Mouse (Mus musculus): Measurements from ENCODE around the gene Gm20388.

- TF ChIP-seq CTCF (IDR thresholded peaks at IDR 0.05; ENCODE audit: low read depth) (no peak), EP300 (optimal IDR thresholded peaks at IDR 0.05) (no peak)
These were observed 2057.9 kb downstream of the Gm20388 start for GRCm38 (mm10) chr8:121968542-121968941.
